Mouse (Mus musculus) ES-Bruce4 (cell line): ENCODE data around the gene Mdm2. TPM values are rescaled to one million over a fixed set of nuclear protein-coding genes. Genes with fewer than 3 reads are reported as not detected.
A peak's percentile ranks its signal among the peaks of the same experiment; 100 is the strongest.
"Not testable (repeated sequence)": the region's sequence is repeated elsewhere in the genome, so short reads cannot be mapped to it uniquely, and the experiment has no call there.

Experiments used
- H3K27ac ChIP-seq: 2 replicates; pipeline ENCODE4 v1.5.1; 2012; ENCODE audit warnings: low read length, inconsistent platforms; ENCODE audit not compliant: insufficient read depth
- H3K27me3 ChIP-seq: 2 replicates; pipeline ENCODE4 v1.6.1; 2012; ENCODE audit warnings: mild to moderate bottlenecking, low read length, inconsistent platforms; ENCODE audit not compliant: control insufficient read depth, poor library complexity, insufficient read depth, severe bottlenecking
- H3K36me3 ChIP-seq: 2 replicates; pipeline ENCODE4 v1.6.1; 2012; ENCODE audit warnings: inconsistent platforms, mild to moderate bottlenecking, low read length, moderate library complexity; ENCODE audit not compliant: control insufficient read depth, poor library complexity, insufficient read depth, severe bottlenecking
- H3K4me1 ChIP-seq: one replicate; pipeline ENCODE4 v1.8.1; 2011; ENCODE audit warnings: low read length; ENCODE audit not compliant: control insufficient read depth, insufficient read depth
- H3K4me3 ChIP-seq: 2 replicates; pipeline ENCODE4 v1.5.1; 2011; ENCODE audit warnings: low read depth, mild to moderate bottlenecking, low read length
- H3K9ac ChIP-seq: 2 replicates; pipeline ENCODE4 v1.6.1; 2012; ENCODE audit warnings: low read depth, mild to moderate bottlenecking, inconsistent platforms; ENCODE audit not compliant: poor library complexity, severe bottlenecking
- H3K9me3 ChIP-seq: replicated peaks from 2 replicates; pipeline ENCODE4 v1.6.1; 2012; ENCODE audit warnings: mild to moderate bottlenecking, low read length, inconsistent platforms; ENCODE audit not compliant: control insufficient read depth, poor library complexity, insufficient read depth, severe bottlenecking
- CTCF ChIP-seq: IDR thresholded peaks from one replicate; pipeline ENCODE4 v1.8.1; 2011; ENCODE audit warnings: low read depth, low read length
- EP300 ChIP-seq: IDR thresholded peaks from 2 replicates; pipeline ENCODE4 v1.6.1; 2011; ENCODE audit warnings: low read depth, low read length; ENCODE audit not compliant: insufficient read depth
- POLR2A ChIP-seq: IDR thresholded peaks from one replicate; pipeline ENCODE4 v1.8.1; 2011; ENCODE audit warnings: low read length; ENCODE audit not compliant: insufficient read depth
- polyA plus RNA-seq: library from polyadenylated mRNA; stranded (reverse); fragments of >200 nt; gene quantifications from 2 replicates; pipeline ENCODE4 v1.2.4, GENCODE M21; 2011; ENCODE audit warnings: low read depth; ENCODE audit not compliant: missing spikeins, insufficient read depth, insufficient read length

The Mdm2 gene
- 325 and 334 TPM in 2 replicates for polyA plus RNA-seq

DNA sequence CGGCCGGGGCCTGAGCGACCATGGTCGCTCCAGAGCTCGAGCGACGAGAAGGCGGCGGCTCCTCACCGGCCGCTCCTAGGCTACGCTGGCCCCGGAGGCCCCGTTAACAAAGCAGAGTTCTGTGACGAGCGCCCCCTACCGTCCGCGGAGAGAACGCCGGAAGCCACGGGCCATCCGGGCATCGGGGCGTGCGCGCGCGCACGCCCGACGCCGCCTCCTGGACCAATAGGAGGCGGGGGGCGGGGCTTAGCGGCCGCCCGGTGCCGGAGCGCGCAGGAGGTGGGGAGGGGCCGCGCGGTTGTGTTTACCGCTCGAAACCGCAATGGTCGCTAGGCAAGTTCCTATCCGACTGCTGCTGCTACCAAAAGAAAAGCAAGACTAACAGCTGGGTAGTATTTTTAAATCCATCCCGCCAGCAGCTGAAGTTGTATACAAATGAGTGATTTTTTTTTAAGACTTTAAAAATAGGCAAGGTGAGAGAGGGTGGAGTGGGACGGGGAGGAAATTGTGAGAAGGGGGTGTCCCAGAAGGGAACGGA is at the start of gene Mdm2:
Gene Mdm2 (minus strand): TSS at position 155 of the 538 bp plus-strand sequence.
- no peaks in the 10 kb centered on the region for H3K27me3 ChIP-seq
- H3K4me3 ChIP-seq = peak within 1 kb of the TSS; percentile 94
- H3K9me3 ChIP-seq = no peaks in the 10 kb centered on the region
- peaks cover 32% of the 10 kb centered on the region for H3K36me3 ChIP-seq
- TF ChIP-seq POLR2A (peak; percentile 69), CTCF (peak; percentile 58), EP300 (no peak)
- peak within 1 kb of the TSS; percentile 99 for H3K9ac ChIP-seq
- H3K4me1 ChIP-seq = peaks cover 2% of the 10 kb centered on the region
- peak within 1 kb of the TSS; percentile 100 for H3K27ac ChIP-seq

GRCm38 (mm10) chr10:117759844-117760630 is 49.5 kb upstream of the Mdm2 start:
- H3K4me3 ChIP-seq = no peak overlapping the region
- H3K27me3 ChIP-seq = no peaks in the 10 kb centered on the region
- no peaks in the 10 kb centered on the region for H3K9me3 ChIP-seq
- TF ChIP-seq CTCF (no peak), EP300 (no peak), POLR2A (no peak)
- H3K36me3 ChIP-seq = peaks cover 72% of the 10 kb centered on the region
- H3K27ac ChIP-seq = no peak overlapping the region
- H3K9ac ChIP-seq = no peak overlapping the region
- no peaks in the 10 kb centered on the region for H3K4me1 ChIP-seq

DNA sequence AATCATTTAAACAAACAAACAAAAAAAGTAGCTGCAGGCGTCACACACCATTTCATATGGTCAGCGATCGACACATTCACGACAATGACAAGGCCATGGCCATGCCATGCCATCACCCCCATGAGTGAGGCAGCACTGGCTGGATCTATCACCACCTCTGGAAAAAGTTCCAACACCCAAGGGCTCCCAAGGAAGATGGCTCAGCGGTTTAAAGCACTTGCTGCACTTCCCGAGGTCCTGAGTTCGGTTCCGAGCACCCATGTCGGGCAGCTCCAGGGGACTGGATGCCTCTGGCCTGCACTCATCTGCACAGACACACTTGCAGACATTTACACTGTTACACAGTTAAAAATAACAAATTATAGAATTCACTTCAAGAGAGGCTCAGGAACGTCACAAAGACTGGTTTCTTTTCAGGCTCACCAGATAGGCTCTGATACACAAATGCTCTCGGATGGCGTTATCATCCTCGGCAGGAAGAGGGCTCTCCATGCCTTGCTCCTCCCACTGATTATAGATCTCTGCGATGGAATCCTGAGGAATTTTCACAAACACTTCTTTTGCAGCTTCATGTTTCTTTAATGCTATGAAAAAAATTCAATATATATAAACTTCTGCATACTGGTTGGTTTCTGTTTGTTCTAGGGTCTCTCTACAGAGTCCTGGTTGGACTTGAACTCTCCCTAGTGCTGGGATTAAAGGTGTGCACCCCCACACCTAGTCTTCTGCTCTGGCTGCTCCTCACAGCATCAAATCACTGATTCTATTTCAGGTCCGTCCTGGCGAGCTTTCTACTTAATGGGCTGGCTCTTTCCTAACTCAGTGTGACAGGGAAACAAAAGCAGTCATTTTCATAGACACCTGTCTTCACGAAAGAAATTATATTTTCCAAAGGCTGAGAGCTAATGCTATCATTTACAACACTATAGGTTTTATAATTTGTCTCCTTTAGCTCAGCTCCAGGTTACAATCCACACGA is 48.5 kb upstream of the Mdm2 start:
- H3K4me1 ChIP-seq = no peaks in the 10 kb centered on the region
- no peak overlapping the region for H3K27ac ChIP-seq
- no peak overlapping the region for H3K4me3 ChIP-seq
- no peaks in the 10 kb centered on the region for H3K27me3 ChIP-seq
- no peak for TF ChIP-seq CTCF
- no peak for TF ChIP-seq EP300
- no peak for TF ChIP-seq POLR2A
- H3K9me3 ChIP-seq = no peaks in the 10 kb centered on the region
- H3K9ac ChIP-seq = no peak overlapping the region
- H3K36me3 ChIP-seq = peaks cover 64% of the 10 kb centered on the region

- peaks cover 59% of the 10 kb centered on the region for H3K36me3 ChIP-seq
- not testable (repeated sequence) for H3K4me3 ChIP-seq, H3K27ac ChIP-seq, H3K9me3 ChIP-seq, H3K4me1 ChIP-seq, H3K27me3 ChIP-seq, H3K9ac ChIP-seq
Observed at GRCm38 (mm10) chr10:117758344-117758743, 47.8 kb upstream of the Mdm2 start.

DNA sequence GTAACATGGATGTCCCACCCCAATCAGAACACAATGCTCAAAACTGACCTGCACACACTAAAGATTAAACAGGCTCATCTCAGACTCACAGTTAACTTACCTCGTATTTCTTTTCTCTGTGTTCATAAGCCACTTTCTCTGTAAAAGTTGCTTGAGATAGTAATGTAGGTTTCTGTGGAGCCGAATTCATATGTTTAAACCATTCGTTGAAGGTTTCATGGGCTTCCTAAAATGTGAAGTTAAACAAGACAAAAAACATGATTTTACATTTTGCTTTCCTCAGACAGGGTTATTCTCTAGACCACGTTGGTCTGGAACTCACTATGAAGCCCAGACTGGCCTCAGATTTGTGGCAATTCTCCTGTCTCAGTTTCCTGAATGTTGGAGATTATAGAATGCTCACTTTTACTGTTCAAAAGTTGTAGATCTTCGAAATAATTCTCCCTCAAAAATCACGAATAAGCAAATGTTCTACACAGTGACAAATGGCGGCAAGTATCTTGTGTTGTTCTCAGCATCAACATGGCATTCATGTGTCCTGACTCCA is 47.3 kb upstream of the Mdm2 start:
- H3K27me3 ChIP-seq = no peaks in the 10 kb centered on the region
- H3K36me3 ChIP-seq = peaks cover 59% of the 10 kb centered on the region
- TF ChIP-seq CTCF (no peak), POLR2A (no peak), EP300 (no peak)
- H3K27ac ChIP-seq = no peak overlapping the region
- no peaks in the 10 kb centered on the region for H3K9me3 ChIP-seq
- no peak overlapping the region for H3K4me3 ChIP-seq
- no peak overlapping the region for H3K9ac ChIP-seq
- no peaks in the 10 kb centered on the region for H3K4me1 ChIP-seq
